Mouse (Mus musculus) midbrain, embryonic 14.5 days (tissue): Measurements from ENCODE around the gene Gfod1. TPM values are rescaled to one million over a fixed set of nuclear protein-coding genes. Genes with fewer than 3 reads are reported as not detected.

Experiments used
- ATAC-seq: fragments of 200-750 bp; cut with Nextera tagmentation; 2 replicates; pipeline ENCODE4 v1.8.0; 2017; ENCODE audit warnings: moderate number of reproducible peaks, moderate library complexity; ENCODE audit not compliant: low FRiP score, low TSS enrichment
- DNase-seq: peaks from one replicate; pipeline ENCODE4 v3.0.0-alpha.2; 2015
- H3K27ac ChIP-seq: fragments of 300-500 bp; sonication (generic); replicated peaks from 2 replicates; pipeline ENCODE4 v1.5.1; 2014; ENCODE audit warnings: mild to moderate bottlenecking, low read depth, low read length, moderate library complexity
- H3K27me3 ChIP-seq: fragments of 300-500 bp; sonication (generic); 2 replicates; pipeline ENCODE4 v1.6.1; 2014; ENCODE audit warnings: low read length, control low read depth, mixed read lengths; ENCODE audit not compliant: control insufficient read depth, insufficient read depth
- H3K36me3 ChIP-seq: fragments of 300-500 bp; sonication (generic); 2 replicates; pipeline ENCODE4 v1.6.1; 2014; ENCODE audit warnings: low read length, control low read depth; ENCODE audit not compliant: control insufficient read depth, insufficient read depth
- H3K4me1 ChIP-seq: fragments of 300-500 bp; sonication (generic); 2 replicates; pipeline ENCODE4 v1.6.1; 2014; ENCODE audit warnings: mild to moderate bottlenecking, antibody characterized with exemption, low read length, control low read depth; ENCODE audit not compliant: control insufficient read depth, insufficient read depth
- H3K4me2 ChIP-seq: fragments of 300-500 bp; sonication (generic); 2 replicates; pipeline ENCODE4 v1.6.1; 2014; ENCODE audit warnings: mild to moderate bottlenecking, low read length, moderate library complexity
- H3K4me3 ChIP-seq: fragments of 300-500 bp; sonication (generic); replicated peaks from 2 replicates; pipeline ENCODE4 v1.5.1; 2014; ENCODE audit warnings: low read depth, low read length
- H3K9ac ChIP-seq: fragments of 300-500 bp; sonication (generic); replicated peaks from 2 replicates; pipeline ENCODE4 v1.6.1; 2014; ENCODE audit warnings: mild to moderate bottlenecking, low read length, moderate library complexity
- H3K9me3 ChIP-seq: fragments of 300-500 bp; sonication (generic); 2 replicates; pipeline ENCODE4 v1.6.1; 2016; ENCODE audit warnings: low read length, control low read depth, mixed read lengths; ENCODE audit not compliant: control insufficient read depth
- WGBS: fragments of 180-500 bp; shearing (Covaris S2); extraction: QIAGEN DNeasy Blood & Tissue Kit; methylation state at CpG from one replicate; pipeline ENCODE4 v1.1.7; 2014; 5-methylcytosine and 5-hydroxymethylcytosine counted together
- polyA plus RNA-seq: library from polyadenylated mRNA; unstranded; fragments of >200 nt; fragmentation: Nextera tagmentation; extraction: Ambion mirVana; gene quantifications from 2 replicates; pipeline ENCODE4 v1.2.1, GENCODE M21; 2014

The Gfod1 gene
- polyA plus RNA-seq, 1 experiment from 2014 or later, result 3.7 TPM

DNA sequence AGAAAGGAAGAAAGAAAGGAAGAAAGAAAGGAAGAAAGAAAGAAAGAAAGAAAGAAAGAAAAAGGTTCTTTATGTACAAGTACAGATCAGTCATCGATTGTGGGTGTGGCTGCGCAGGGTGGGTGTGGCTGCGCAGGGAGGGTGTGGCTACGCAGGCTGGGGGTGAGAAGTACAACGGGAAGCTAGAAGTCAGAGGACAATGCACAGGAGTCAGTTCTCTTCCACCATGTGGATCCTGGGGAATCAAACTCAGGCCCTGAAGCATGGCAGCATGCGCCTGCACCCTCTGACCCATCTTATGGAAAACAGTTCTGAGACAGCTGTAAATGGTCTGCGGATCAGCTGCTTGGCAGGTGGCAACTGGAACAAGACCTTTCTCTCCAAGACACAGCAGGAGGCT lies 122.9 kb downstream of the Gfod1 start:
- WGBS, result 66% methylated on average over 7 of the region's 7 CpGs
- Histone ChIP-seq H3K4me3 (no peak overlapping the region), H3K27ac (no peak overlapping the region), H3K9me3 (no peaks in the 10 kb centered on the region), H3K4me2 (no peak overlapping the region), H3K27me3 (no peaks in the 10 kb centered on the region), H3K9ac (no peak overlapping the region), H3K36me3 (no peaks in the 10 kb centered on the region), H3K4me1 (0 out of 2 replicates have a peak, but pooled peaks cover 5% of the 10 kb centered on the region)
- ATAC-seq (no peak), DNase-seq (no peak)

DNA sequence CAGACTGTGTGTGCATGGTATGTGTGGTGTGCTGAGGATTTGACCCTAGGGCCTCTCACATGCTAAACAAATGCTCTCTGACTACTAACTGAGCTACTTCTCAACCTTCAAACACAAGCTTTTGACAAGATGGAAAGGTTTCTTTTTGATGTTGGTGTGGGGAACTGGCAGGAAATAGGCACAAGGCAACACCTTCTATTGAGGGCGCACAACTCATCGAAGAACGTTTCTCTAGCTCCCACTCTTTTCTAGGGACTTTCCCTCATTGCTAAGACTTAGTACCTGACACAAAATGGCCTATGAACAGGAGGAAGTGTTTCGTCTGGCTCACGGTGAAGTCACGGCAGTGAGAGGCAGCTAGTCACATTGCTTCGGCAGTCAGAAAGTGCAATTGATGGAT lies 126.7 kb downstream of the Gfod1 start:
- H3K4me3 ChIP-seq, result no peak overlapping the region
- no peaks in the 10 kb centered on the region for H3K9me3 ChIP-seq
- H3K4me2 ChIP-seq, result no peak overlapping the region
- 95% methylated on average over 7 of the region's 7 CpGs for WGBS
- no peak overlapping the region for H3K27ac ChIP-seq
- 0 out of 2 replicates have a peak, but pooled peaks cover 3% of the 10 kb centered on the region for H3K4me1 ChIP-seq
- DNase-seq (no peak), ATAC-seq (no peak)
- no peaks in the 10 kb centered on the region for H3K27me3 ChIP-seq
- no peaks in the 10 kb centered on the region for H3K36me3 ChIP-seq
- H3K9ac ChIP-seq, result no peak overlapping the region

DNA sequence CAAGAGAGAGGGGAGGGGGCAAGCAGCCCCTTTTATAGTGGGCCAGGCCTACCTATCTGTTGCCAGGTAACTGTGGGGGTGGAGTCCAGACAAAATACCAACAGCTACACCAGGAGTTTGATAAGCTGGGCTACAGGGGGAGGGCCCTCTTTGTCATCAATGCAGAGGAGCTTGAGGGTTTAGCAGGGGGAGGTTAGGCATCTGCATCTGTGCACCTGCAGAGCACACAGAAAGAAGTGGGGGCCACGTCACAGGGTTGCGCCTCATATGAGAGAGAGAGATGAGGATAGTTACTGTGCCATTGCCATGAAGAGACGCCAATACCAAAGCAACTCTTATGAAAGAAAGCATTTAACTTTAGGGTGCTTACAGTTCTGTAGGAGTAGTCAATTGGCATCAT lies 127.3 kb downstream of the Gfod1 start:
- DNase-seq (no peak), ATAC-seq (no peak)
- 90% methylated on average over 3 of the region's 3 CpGs for WGBS
- H3K27me3 ChIP-seq, result no peaks in the 10 kb centered on the region
- no peak overlapping the region for H3K27ac ChIP-seq
- no peak overlapping the region for H3K9ac ChIP-seq
- H3K4me1 ChIP-seq, result peaks cover 3% of the 10 kb centered on the region; the same call in 1 of the 2 replicates
- no peaks in the 10 kb centered on the region for H3K36me3 ChIP-seq
- H3K4me3 ChIP-seq, result no peak overlapping the region
- H3K4me2 ChIP-seq, result no peak overlapping the region
- no peaks in the 10 kb centered on the region for H3K9me3 ChIP-seq

DNA sequence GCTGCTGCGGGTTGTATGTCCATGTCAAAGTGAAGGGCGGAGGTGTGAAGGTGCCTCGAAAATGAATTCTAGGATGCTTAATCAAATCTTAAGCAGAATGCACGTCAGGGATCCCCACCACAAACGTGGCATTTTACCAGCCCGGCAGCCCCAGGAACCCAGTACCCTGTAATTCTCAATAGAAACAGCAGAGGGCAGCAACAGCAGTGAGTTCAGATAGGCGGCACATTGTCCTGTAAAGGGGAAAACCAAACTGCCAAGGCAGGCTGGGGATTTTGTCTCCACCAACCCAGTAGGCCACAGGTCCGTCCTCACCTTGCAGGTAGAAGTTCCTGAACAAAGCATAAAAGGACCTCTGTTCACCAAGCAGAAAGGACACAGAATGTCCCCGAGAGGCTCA lies 130.7 kb downstream of the Gfod1 start:
- no peak overlapping the region for H3K27ac ChIP-seq
- H3K4me1 ChIP-seq, result peaks cover 3% of the 10 kb centered on the region; the same call in 1 of the 2 replicates
- peaks cover 7% of the 10 kb centered on the region for H3K36me3 ChIP-seq
- H3K9me3 ChIP-seq, result no peaks in the 10 kb centered on the region
- H3K4me2 ChIP-seq, result no peak overlapping the region
- DNase-seq (peak; percentile 87), ATAC-seq (no peak)
- no peak overlapping the region for H3K9ac ChIP-seq
- H3K27me3 ChIP-seq, result no peaks in the 10 kb centered on the region
- no peak overlapping the region for H3K4me3 ChIP-seq
- 18% methylated on average over 9 of the region's 9 CpGs for WGBS

DNA sequence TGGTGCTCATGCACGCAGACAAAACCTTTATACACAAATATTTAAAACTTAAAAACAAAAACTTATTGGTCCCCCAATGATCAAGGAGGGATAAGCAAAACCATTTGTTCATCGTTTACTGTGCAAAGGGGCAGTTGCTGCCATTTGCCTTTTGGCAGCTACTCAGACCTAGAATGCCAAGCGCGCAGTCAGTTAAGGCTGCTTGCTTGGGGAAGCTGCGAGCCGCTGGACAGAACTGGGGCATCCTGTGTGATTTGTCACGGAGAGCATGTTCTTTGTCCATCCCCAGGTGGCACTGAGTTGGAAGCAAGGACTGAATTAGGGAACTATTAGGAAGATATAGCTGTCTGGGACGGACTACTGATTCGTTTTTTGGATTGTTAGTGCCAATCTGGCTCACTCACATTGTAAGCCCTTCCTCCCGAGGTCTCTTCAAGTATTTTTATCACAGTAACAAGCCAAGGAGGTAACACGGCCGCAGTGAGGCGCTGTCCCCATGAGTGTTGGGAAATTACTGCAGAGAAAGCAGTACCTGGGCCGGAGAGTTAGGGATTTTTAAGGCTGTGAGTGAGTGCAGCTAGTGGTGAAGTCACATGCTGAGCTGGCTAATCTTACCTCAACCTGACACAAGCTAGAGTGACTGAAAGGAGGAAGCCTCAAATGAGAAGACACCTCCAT lies 131.8 kb downstream of the Gfod1 start:
- 34% methylated on average over 14 of the region's 14 CpGs for WGBS
- DNase-seq, result peak; percentile 21

DNA sequence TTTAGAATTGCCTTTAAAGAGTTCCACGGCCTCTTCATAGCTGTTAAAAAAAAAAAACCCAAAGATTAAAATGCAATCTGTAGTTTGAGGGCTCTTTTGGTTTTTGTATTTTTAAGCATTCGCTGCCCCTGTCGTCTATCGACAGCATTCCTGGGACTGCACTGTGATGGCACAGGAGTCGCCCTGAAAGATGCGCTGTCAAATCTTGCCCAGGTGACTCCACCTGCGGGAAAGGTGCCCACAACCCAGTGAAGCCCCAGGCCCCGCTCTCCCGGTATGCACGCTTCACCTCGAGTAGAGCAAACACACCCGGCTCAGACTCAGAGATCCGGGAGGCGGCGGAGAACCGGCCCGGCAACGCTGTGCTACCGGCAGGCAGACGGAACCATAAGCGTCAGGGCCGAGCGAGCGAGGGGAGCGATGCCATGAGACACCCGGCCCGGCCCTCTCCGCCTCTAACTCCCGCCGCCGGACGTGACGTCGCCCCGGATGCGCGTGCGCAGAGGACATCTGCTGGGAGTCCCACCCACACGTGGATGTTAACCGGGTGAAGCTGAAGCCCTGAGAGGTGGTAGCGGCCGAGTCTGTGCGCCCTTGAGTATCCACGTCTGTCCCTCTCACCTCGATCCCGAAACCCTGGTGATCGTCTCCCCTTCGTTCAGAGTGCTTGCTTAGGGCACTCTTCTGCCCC lies 132.8 kb downstream of the Gfod1 start, which contains the start of gene Tbc1d7:
TSS of gene Tbc1d7 (minus strand) at position 482 of the 691 bp plus-strand sequence.
- Histone ChIP-seq H3K9ac (peak within 1 kb of the TSS; percentile 80), H3K4me2 (peak within 1 kb of the TSS; percentile 58), H3K27ac (peak within 1 kb of the TSS; percentile 89), H3K9me3 (no peaks in the 10 kb centered on the region), H3K4me3 (peak within 1 kb of the TSS; percentile 58), H3K27me3 (no peaks in the 10 kb centered on the region), H3K4me1 (peaks cover 3% of the 10 kb centered on the region; the same call in 1 of the 2 replicates), H3K36me3 (peaks cover 10% of the 10 kb centered on the region)
- WGBS, result under 1% methylated on average over 48 of the region's 48 CpGs
- DNase-seq (peak; percentile 99), ATAC-seq (peak; percentile 95)

More for the DNA sequence above, 131.8 kb downstream of the Gfod1 start:
- Histone ChIP-seq H3K9ac (peak overlapping the region; percentile 80), H3K4me1 (peaks cover 3% of the 10 kb centered on the region; the same call in 1 of the 2 replicates), H3K4me3 (peak overlapping the region; percentile 58), H3K4me2 (peak overlapping the region; percentile 58), H3K36me3 (peaks cover 10% of the 10 kb centered on the region), H3K27ac (no peak overlapping the region), H3K9me3 (no peaks in the 10 kb centered on the region), H3K27me3 (no peaks in the 10 kb centered on the region)
- no peak for ATAC-seq

DNA sequence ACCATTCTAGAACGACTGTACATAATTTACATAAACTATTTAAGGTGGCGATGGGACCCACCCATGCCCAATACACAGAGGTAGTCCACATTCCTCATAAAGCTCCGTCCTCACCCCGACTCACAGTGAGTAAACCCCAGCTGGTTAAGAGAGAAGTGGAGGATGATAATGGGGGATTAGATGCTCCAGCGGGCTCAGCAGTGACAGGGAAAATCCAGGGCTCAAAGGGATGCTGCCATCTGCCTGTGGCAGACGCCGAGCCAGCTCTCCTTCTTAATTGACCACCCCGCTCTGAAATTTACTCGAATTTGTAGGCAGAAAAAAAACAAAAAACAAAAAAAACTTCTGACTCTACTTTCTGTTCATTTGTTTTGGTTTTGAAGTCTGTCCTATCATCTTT lies 136.3 kb downstream of the Gfod1 start:
- Histone ChIP-seq H3K27ac (no peak overlapping the region), H3K4me3 (no peak overlapping the region), H3K4me2 (no peak overlapping the region), H3K27me3 (no peaks in the 10 kb centered on the region), H3K9me3 (no peaks in the 10 kb centered on the region), H3K4me1 (peaks cover 3% of the 10 kb centered on the region; the same call in 1 of the 2 replicates), H3K36me3 (peaks cover 33% of the 10 kb centered on the region), H3K9ac (no peak overlapping the region; the same call in 1 of the 2 replicates)
- WGBS, result 56% methylated on average over 9 of the region's 9 CpGs
- ATAC-seq, result no peak
- peak; percentile 21 for DNase-seq

DNA sequence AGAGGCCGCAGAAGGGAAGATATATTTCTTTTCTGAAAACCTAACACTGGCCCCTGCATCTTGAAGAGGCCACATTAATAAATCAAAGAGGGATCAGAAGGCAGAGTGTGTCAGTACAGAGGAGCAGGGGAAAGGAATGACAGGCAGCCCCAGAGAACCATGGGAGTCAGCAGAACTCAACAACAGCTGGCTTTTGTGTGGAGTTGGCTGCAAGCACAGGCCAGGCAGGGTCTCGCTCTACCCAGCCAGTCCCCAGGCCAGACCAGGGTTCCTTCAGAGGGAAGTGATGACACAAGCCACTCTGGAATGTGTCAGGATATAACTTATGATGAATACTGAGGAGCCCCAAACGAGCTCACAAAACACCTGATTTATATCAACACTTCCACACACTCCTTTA lies 144.5 kb downstream of the Gfod1 start:
- no peak overlapping the region for H3K4me2 ChIP-seq
- H3K27ac ChIP-seq, result no peak overlapping the region
- peaks cover 37% of the 10 kb centered on the region for H3K36me3 ChIP-seq
- no peaks in the 10 kb centered on the region for H3K27me3 ChIP-seq
- no peak overlapping the region for H3K4me3 ChIP-seq
- 81% methylated on average over 3 of the region's 3 CpGs for WGBS
- no peaks in the 10 kb centered on the region for H3K4me1 ChIP-seq
- DNase-seq (no peak), ATAC-seq (no peak)
- no peaks in the 10 kb centered on the region for H3K9me3 ChIP-seq
- no peak overlapping the region for H3K9ac ChIP-seq
